Mouse (Mus musculus) heart, postnatal 0 days (tissue): ENCODE measurements around the gene Cdkal1.
A peak's percentile ranks its signal among the peaks of the same experiment; 100 is the strongest.

ENCODE experiments used
- CTCF ChIP-seq: IDR thresholded peaks from 2 replicates; pipeline ENCODE4 v1.5.1; 2016; ENCODE audit warnings: antibody characterized with exemption, control low read depth, low read depth
- EP300 ChIP-seq: IDR thresholded peaks from 2 replicates; pipeline ENCODE4 v1.6.1; 2016; ENCODE audit warnings: antibody characterized with exemption, low read depth

GRCm38 (mm10) chr13:29835170-29835569 lies 20.3 kb downstream of the Cdkal1 start:
- TF ChIP-seq EP300 (no peak), CTCF (peak; percentile 77)
